Mouse (Mus musculus): Measurements from ENCODE around the gene Sik3.

- TF ChIP-seq POLR2A (IDR thresholded peaks at IDR 0.05; ENCODE audit: low read depth, low read length) (no peak), CTCF (IDR thresholded peaks at IDR 0.05; ENCODE audit: extremely low read depth, insufficient read depth, insufficient read length, insufficient replicate concordance) (no peak)
Measured at GRCm38 (mm10) chr9:46152067-46153015, 139.7 kb downstream of the Sik3 start.

All from spleen, adult 2 months (tissue).